Mouse (Mus musculus) spleen, postnatal 0 days (tissue): ENCODE results near the gene Gm37419. TPM values are rescaled to one million over a fixed set of nuclear protein-coding genes. Genes with fewer than 3 reads are reported as not detected.

Experiments
- polyA plus RNA-seq: library from polyadenylated mRNA; unstranded; fragments of >200 nt; fragmentation: Nextera tagmentation; extraction: Ambion mirVana; gene quantifications from 2 replicates; pipeline ENCODE4 v1.2.1, GENCODE M21; 2015

The Gm37419 gene
- not detected in 2 replicates for polyA plus RNA-seq

GRCm38 (mm10) chr16:23988466-23989208, at the start of gene Gm37419, which contains the start of gene Bcl6:
Gm37419 (plus strand) TSS chr16:23988482.
Bcl6 (minus strand) TSS chr16:23988852.

Other genes with a start within 250 kb of the Gm37419 start
- gene Sst, start 97.5 kb upstream of the Gm37419 start, polyA plus RNA-seq: 0.99 and 1.3 TPM in 2 replicates
- not detected in 2 replicates for gene Rtp2, start 56.1 kb upstream of the Gm37419 start, polyA plus RNA-seq
- 1.3 and 1.6 TPM in 2 replicates for gene Bcl6, start 370 bp downstream of the Gm37419 start, polyA plus RNA-seq